Mouse (Mus musculus): ENCODE results near the gene Slfn8.

GRCm38 (mm10) chr11:82989357-82989756 is 31.3 kb downstream of the Slfn8 start:
- TF ChIP-seq CTCF (IDR thresholded peaks at IDR 0.05; ENCODE audit: borderline replicate concordance, insufficient read depth, low read depth, low read length), result no peak
- no peak for TF ChIP-seq POLR2A (IDR thresholded peaks at IDR 0.05; ENCODE audit: borderline replicate concordance, insufficient read depth, low read length)

All from cerebellum, adult 2 months (tissue).